Mouse (Mus musculus): Measurements from ENCODE around the gene Foxd3.
"Not testable (repeated sequence)": the region's sequence is repeated elsewhere in the genome, so short reads cannot be mapped to it uniquely, and the experiment has no call there.

Gene Foxd3

DNA sequence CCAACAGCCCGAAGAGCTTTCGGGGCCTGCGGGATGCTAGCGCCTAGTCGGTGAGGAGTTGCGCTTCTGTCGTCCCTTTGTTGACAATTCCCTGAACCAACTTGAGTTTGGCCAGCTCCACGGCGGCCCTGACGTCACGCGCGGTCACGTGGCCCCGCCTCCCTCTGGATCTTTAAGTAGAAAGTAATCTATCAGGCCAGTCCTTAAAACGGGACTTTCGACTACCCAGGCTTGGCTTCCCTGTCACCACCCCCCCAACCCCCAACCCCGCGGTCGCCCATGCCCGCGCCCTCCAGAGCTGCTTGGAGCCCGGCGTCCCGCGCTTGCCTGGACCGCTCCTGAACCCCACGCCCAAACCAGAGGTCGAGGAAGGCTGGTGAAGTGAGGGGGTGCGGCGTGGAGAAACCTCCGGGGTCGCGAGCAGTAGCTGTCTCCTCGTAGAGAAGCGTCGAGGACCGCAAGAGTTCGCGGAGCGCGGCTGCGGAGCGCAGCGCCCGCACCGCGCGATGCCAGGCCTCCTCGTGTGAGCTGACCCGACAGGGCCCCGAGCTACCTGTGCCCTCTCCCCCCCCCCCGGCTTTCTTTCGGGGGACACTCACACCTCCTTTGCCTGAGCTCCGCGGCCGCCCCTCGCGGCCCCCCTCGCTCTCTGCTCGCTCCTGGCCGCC, at the start of gene Foxd3:
Gene Foxd3, plus strand, starts transcription at position 363 of the 668 bp plus-strand sequence.
- DNase-seq, result no peak

DNA sequence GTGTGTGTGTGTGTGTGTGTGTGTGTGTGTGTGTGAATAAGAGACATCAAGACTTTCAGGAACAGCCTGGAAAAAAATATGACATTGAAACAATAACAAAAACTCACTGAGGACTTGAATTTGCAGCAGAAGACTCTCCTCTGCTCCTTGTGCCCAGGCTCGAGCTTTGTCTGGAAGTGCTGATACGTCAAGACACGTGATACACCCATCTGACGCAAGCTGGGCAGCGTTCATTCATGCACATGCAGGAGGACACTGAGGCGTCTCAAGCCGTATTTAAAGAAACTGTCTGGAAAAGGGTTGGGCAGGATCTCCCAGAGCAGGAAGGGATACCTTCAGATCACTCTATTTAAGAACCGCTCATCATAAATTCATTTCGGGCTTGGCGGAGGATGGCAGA, 43.9 kb upstream of the Foxd3 start:
- no peak for DNase-seq

DNA sequence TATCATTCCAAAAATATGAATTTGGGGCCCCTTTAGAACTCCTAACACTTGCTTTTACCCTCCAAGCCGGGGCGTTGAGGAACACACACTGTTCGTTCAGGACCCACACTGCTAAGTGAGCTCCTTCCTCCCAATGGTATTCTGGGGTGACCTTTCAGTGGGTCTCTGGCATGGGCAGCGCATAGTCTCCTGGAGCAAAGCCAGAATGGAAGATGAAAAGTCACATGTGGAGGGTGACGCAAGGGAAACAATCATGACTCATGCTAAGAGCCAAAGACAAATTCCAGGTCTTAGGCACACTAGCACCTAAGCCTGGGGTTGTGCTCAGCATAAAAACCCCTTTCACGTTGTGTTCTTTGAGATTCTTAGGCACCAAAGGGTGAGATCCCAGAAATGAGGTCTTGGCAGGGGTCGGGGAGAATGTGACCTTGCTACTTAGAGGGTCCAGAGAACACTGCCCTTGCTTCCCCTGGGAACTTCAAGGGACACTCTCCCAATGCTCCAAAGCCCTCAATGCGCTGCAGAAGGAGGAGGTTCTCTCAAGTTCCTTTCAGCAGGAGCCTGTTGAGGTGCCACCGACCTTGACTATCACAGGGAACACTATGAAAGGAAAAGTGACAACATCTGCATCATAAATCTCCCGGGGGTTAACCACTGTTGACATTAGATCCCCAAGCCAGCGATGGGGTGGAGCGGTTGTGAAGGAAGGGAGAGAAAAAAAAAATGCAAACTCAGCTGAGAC, 43.3 kb upstream of the Foxd3 start:
- no peak for DNase-seq

DNA sequence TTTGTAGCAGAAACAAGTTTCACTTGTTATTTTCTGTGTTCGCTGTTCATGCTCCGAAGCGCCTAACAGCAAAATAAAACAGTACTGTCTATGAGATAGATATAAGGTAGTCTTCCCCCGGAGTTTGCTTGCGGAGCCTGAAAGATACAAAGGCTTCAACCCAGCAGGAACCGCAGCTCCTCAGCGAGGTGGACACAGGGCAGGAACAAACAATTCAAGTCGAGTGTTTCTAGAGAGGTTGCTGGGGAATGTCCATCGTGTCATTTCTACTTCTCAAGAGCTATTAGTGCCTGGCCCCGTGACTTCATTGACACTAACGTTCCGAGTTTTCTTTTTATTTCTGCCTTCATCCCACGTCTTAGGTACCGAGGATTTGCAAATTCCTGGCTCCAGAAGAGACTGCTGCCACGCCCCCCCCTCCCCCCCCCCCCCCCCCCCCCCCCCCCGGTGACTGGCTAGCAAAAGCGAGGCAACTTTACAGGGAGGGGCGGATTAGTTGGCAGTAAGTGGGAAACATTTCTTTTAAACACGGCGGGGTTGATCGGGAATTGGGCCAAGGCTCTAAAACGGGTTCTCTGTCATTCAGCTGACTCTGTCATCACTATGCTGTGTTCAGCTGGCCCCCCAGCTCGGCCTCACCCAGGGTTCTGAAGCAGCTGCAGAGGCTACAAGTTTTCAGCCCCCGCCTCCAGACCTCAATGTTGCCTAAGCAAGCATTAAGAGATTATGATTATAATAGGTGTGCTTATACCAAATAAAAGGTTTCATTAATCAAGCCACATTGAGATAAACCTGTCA, 29.9 kb upstream of the Foxd3 start:
- DNase-seq, result no peak

DNA sequence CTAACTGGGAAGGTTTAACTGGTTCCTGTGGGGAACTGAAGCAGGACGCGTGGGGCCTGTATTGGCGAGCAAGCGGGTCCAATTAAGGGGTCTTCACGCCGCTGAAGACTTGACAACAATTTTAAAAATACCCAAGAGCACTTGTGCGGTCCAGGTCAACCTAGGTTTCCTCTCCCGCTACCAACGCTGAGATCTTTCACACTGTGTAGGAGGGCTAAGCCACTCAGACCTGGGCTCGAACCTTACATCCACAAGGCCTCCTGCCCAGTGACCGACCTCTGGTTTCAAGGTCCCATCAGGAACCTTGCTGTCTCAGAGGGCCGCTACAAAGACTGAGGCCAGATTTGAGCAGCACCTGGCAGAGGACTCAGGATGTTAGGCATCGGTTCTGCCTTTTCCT, 29.0 kb upstream of the Foxd3 start:
- DNase-seq, result no peak

DNA sequence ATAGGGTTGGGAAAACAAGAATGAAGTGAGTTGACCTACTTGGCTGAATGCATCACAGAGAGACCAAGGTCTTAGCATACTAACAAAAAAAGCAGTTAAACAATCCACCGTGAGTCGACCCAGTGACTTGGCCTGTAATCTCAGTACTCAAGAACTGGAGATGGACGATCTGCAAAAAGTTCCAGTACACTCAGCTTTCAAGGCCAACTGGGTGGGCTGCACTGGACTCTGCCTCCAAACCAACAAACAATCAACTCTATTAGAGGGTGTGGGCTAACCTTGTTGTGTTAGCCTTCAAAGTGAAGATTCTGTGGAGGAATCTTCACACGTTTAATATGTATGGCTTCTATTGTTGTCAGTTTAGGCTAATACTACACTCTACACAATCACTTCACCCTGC, 20.1 kb upstream of the Foxd3 start:
- no peak for DNase-seq

DNA sequence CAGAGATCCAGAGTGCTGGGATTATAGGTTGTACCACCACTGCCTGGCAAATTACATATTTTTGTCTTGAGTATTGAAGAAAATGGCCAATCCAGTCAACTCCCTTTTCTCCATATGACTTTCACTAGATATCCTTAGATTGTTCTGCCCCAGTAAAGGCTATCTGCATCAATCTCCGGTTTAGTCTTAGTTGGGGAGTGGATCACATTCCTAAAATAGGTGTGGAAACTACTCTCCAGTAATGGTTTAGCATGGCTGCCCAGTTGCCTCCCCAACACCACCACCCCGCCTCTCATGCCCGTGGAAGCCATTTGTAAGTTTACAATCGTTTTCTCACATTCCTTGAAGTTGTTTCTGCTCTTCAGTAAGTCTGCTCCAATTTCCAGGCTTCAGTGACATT, 19.4 kb upstream of the Foxd3 start:
- no peak for DNase-seq

DNA sequence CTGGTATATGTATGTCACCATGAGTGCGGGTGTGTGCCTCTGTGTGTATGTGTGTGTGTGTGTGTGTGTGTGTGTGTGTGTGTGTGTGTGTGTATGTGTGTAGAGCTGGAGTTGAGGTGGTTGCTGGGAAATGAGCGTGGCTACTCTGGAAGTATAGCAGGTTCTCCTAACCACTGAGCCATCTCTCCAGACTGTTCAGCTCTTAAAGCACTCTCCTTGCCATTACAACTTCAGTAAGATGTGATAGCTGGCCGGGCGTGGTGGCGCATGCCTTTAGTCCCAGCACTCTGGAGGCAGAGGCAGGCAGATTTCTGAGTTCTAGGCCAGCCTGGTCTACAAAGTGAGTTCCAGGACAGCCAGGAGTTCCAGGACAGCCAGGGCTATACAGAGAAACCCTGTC, 15.5 kb upstream of the Foxd3 start:
- DNase-seq, result not testable (repeated sequence)

DNA sequence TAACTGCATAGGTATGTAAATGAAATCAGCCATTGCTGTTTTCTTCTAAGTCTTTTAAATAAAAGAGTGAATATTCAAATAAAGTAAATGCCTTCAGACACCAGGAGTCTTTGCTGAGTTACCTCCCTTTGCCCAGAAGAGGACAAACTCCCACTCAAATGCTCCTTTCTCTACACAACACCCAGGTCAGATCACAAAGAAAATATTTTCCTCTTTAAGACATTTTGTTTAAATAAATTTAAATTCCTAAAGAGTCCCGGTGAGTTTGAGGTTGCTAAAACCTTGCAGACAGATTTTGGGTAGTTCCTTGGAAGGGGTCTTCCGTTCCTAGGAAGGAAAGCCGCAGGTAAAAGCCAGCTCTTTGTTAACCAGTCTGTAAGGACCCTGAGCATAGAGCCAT, 14.2 kb upstream of the Foxd3 start:
- DNase-seq, result no peak

DNA sequence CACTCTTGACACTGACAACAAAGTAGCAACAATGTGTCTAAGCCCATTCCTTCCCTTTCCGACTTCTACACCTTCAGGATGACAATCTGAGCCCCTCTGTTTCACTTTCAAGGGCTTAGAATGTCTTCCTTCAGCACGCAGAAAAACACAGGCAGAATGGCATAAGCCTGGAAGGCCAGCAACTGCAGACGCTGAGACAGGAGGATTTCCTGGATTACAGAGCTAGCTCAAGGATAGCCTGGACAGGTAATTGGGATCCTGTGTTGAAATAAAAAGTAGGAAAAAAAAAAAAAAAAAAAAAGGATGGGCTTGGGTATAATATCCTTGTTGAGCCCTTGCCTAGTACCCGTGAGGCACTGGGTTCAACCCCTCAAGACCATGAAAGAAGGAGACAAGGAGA, 10.5 kb upstream of the Foxd3 start:
- no peak for DNase-seq

DNA sequence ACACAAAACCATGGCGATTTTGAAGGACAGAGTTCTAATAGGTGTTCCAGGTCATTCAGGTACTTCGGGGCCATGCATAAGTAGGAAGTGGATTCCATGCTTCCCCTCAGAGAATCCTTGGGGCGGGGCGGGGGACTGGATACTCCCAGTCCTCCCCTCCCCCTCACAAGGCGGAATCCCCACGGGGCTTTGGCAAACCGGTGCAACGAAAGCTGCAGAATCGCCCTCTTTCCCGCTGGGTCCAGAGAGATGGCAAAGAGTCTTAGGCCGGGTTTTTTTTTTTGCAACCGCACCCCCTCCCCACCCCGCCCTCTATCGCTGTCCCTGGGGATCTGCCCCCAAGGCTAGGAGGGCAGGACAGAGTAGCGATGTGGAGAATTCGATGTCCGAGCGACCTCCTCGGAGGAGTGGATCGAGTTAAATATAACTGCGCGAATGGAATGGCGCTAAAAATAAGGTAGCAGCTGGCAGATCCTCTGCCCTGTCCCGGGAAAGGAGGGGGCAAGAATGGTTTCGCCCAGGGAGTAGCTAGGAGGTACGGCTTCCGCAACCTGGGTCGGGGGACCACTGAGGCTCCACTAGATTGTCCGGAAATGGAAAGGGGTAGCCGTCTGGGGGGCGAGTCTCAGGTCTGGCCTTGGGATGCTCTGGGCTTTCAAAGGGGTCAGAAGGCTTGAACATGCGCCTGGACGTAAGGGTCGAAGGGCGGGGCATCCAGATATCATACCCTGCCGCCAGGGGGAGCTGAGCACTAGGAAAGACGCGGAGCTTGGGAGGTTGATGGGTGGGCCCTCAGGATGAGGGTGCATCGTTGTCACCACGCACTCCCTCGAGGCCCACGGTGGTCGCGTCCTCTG, 5.8 kb upstream of the Foxd3 start:
- no peak for DNase-seq

DNA sequence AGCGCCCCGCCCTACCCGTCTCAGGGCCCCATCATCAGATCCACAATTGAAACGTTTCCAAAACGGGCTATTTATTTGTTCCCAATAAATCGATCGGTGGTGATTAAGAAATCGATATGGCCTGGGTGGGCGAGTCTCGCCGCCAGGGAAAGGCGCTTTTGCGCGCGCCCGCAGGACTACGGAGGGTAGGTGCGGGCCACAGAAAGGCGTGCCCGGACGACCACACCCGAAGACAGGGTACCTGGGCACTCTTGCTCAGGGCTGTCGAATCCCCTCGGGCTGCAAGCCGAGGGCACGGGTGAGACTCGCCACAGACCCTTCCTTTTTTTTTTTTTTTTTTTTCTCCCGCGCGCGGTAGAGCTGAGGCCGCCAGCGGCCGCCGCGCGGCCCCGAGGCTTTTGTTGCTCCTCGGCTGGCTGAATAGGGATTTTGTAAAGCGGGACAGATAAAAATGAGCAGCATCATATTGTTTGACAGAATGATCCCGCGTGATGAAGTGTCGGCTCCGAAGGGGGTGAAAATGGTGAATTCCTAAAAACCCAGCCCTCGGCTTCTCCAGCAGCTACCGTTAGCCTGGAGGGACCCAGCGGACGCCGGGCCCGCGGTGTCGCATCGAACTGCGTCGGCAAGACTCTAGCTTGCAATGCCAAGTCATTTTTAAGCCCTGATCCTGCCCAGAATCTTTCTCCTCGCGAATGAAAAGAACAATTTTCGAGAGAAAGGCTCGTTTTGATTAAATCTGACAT, 5.0 kb upstream of the Foxd3 start:
- no peak for DNase-seq

DNA sequence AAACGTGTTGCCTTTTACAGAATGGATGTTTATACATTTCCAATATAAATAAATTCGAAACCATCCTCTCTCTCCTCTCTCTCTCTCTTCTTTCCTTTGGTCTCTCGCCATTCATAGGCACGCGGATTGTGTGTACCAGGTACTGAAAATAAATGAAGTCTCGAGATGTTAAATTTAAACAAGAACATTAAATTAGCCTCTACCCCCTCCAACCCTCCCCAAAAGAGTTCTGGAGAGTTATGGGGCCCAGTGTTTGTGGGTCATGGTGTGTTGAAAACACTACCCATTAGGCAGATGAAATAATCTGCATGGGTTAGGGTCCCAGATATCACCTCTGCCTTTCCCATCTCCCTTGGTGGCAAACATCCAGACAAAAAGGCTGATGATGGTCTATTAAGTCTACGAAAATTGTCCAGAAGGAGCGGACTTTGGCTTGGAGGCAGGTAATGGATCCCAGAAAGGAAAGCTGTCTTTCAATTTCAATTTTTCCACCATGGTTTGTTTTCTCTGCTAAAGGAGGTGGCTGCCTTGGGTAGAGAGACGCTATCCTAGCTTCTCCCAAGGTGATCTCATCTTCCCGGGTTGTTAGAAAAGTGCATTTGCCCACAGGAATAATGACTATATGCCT, 4.2 kb upstream of the Foxd3 start:
- DNase-seq, result no peak

DNA sequence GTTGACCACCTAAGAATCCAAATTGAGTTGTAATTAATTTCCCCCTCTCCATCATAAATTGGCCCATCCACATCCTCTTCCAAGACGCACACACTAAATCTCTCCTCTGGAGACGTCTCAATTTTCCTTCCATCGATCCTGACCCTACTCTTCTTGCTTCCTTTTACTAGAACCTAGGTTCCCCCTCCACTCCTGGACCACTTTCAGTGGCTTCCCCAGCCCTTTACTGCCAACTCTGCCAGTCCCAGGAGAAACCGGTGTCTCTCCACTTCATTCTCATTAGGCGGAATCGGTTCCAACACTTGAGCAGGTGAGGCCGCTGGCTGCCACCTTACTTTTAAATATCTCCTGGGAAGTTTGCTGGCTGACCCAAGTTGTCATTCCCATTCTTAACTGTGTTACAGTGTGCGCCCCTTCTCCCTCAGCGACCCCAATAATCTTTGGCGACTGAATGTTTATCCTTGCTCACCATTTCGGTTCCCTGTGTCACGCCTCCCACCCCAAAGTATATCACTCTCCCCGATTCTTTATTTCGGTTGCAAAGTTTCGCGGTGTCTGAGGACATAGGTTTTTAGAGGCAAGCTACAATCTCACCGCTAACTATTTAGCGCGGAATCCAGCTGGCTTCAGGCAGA, 3.4 kb upstream of the Foxd3 start:
- DNase-seq, result no peak

DNA sequence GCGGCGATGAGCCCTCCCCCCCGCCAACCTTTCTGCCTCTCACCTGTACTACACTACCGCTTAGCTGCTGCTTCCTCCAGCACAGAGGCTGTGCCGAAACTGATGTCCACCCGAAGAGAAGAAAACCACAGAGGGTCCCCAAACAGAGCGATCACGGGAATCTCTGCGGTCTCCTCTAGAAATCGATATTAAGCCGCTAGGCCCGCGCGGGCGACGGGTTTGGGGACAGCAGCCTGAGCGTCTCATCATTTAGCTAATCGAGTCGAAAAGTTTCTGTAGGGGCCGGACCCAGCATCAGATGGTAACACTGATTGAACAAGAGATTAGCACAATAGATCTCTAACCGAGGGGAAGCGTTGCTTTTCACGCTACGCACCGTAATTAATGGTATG, 2.9 kb upstream of the Foxd3 start:
- no peak for DNase-seq

DNA sequence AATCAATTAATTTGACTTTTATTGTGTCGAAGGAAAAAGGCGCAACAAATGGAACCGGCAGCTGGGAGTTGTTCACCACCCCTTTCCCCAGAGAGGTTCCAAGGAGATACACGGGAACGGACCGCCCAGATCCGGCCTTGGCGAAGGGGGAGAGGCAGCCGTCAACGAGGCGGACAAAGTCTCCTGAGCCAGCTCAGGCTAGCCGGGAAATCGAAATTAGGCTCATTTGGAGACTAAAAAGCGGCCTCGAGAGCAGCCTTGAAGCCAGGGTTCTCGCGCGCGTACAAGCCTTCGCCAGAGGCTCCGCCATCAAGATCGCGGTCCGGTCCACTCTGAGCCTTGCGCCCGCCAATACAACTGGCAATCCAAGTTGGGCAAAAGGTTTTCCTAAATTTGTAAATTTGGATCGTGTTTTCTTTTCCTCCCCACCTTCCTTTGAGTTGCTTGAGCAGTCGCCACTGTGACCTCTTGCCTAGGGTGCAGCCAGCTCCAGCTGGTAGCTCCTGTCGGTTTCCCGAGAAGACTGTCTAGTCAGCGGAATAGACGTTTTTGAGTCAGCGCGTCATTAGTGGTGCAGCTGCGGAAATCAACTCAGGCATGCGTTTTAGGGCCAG, 2.4 kb upstream of the Foxd3 start:
- DNase-seq, result no peak

DNA sequence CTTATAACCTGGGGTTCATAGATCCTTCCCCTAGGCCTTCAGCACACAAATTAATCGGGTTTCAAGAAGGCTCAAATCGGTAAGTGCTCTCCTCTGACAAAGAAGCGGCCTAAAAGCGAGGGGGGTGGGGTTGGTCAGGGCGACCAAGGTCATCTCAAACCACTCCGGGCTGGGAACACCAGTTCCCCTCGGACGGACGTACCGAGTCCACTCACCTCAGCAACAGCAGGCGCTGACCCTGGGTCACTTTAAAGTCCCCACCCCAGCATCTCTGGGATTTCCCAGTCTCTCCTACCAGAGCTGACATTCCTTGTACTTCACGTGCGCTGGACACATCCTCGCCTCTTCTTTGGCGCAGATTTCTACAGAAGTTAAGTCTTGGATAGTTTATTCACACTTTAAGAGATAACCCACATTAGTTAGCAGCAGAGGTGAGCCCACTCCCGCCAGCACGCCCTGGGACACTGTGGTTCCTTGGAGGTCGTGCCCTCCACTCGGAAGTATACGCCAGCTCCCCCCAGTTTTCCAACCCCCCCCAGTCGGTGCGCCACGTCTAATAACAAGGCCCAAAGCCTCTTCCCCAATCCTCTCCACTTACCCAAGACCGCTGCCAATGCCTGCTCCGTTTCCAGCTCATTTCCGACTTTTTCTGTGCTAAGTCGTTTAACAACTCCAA, 1.3 kb upstream of the Foxd3 start:
- no peak for DNase-seq

DNA sequence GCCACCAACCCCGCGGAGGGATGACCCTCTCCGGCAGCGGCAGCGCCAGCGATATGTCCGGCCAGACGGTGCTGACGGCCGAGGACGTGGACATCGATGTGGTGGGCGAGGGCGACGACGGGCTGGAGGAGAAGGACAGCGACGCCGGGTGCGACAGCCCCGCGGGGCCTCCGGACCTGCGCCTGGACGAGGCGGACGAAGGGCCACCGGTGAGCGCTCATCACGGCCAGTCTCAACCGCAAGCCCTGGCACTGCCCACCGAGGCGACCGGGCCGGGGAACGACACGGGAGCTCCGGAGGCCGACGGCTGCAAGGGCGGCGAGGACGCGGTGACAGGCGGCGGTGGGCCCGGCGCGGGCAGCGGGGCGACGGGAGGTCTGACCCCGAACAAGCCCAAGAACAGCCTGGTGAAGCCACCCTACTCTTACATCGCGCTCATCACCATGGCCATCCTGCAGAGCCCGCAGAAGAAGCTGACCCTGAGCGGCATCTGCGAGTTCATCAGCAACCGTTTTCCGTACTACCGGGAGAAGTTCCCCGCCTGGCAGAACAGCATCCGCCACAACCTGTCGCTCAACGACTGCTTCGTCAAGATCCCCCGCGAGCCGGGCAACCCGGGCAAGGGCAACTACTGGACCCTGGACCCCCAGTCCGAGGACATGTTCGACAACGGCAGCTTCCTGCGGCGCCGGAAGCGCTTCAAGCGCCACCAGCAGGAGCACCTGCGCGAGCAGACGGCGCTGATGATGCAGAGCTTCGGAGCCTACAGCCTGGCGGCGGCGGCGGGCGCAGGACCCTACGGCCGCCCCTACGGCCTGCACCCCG, 718 bp downstream of the Foxd3 start:
- DNase-seq, result no peak

DNA sequence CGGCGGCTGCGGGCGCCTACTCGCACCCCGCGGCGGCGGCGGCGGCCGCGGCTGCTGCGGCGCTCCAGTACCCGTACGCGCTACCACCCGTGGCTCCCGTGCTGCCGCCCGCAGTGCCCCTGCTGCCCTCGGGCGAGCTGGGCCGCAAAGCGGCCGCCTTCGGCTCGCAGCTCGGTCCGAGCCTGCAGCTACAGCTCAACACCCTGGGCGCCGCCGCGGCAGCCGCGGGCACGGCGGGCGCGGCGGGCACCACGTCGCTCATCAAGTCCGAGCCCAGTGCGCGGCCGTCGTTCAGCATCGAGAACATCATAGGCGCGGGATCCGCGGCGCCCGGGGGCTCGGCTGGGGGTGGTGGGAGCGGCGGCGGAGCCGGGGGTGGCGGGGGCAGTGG, 1.3 kb downstream of the Foxd3 start:
- DNase-seq, result no peak
